Mouse (Mus musculus) neural tube, embryonic 12.5 days (tissue): ENCODE results near the gene Tbc1d10c. TPM values are rescaled to one million over a fixed set of nuclear protein-coding genes. Genes with fewer than 3 reads are reported as not detected.
A peak's percentile ranks its signal among the peaks of the same experiment; 100 is the strongest.

ENCODE experiments used
- ATAC-seq: fragments of 200-750 bp; cut with Nextera tagmentation; 2 replicates; pipeline ENCODE4 v1.8.0; 2017; ENCODE audit warnings: low read depth, mild to moderate bottlenecking, moderate TSS enrichment, moderate library complexity; ENCODE audit not compliant: low FRiP score
- H3K27ac ChIP-seq: fragments of 300-500 bp; sonication (generic); 2 replicates; pipeline ENCODE4 v1.5.1; 2016
- H3K27me3 ChIP-seq: fragments of 300-500 bp; sonication (generic); replicated peaks from 2 replicates; pipeline ENCODE4 v1.6.1; 2016; ENCODE audit warnings: mild to moderate bottlenecking
- H3K36me3 ChIP-seq: fragments of 300-500 bp; sonication (generic); 2 replicates; pipeline ENCODE4 v1.6.1; 2016; ENCODE audit warnings: mild to moderate bottlenecking
- H3K4me1 ChIP-seq: fragments of 300-500 bp; sonication (generic); 2 replicates; pipeline ENCODE4 v1.6.1; 2016
- H3K4me2 ChIP-seq: fragments of 300-500 bp; sonication (generic); replicated peaks from 2 replicates; pipeline ENCODE4 v1.6.1; 2016; ENCODE audit warnings: mild to moderate bottlenecking
- H3K4me3 ChIP-seq: fragments of 300-500 bp; sonication (generic); 2 replicates; pipeline ENCODE4 v1.5.1; 2016
- H3K9ac ChIP-seq: fragments of 300-500 bp; sonication (generic); 2 replicates; pipeline ENCODE4 v1.6.1; 2016; ENCODE audit warnings: mild to moderate bottlenecking
- H3K9me3 ChIP-seq: fragments of 300-500 bp; sonication (generic); 2 replicates; pipeline ENCODE4 v1.6.1; 2016; ENCODE audit warnings: mild to moderate bottlenecking
- WGBS: fragments of 180-500 bp; shearing (Covaris S2); methylation state at CpG from one replicate; pipeline ENCODE4 v1.1.7; 2016; 5-methylcytosine and 5-hydroxymethylcytosine counted together
- polyA plus RNA-seq: library from polyadenylated mRNA; unstranded; fragments of >200 nt; fragmentation: Nextera tagmentation; extraction: Ambion mirVana; gene quantifications from 2 replicates; pipeline ENCODE4 v1.2.1, GENCODE M21; 2016

Gene Tbc1d10c
- 1.1 and 1.4 TPM in 2 replicates for polyA plus RNA-seq

- no peaks in the 10 kb centered on the region for H3K9me3 ChIP-seq
- H3K4me2 ChIP-seq, result peak within 1 kb of the TSS; percentile 95
- peaks cover 15% of the 10 kb centered on the region for H3K4me1 ChIP-seq
- no peaks in the 10 kb centered on the region; the same call in 1 of the 2 replicates for H3K27me3 ChIP-seq
- peak within 1 kb of the TSS; percentile 73 for H3K27ac ChIP-seq
- peaks cover 28% of the 10 kb centered on the region for H3K36me3 ChIP-seq
- no peak for ATAC-seq
- H3K4me3 ChIP-seq, result peak within 1 kb of the TSS; percentile 96
- H3K9ac ChIP-seq, result peak within 1 kb of the TSS; percentile 98
- 67% methylated on average over 4 of the region's 4 CpGs for WGBS
Observed at GRCm38 (mm10) chr19:4190831-4191334, at the start of gene Tbc1d10c. Gene Tbc1d10c, minus strand, starts transcription at chr19:4191284.

- H3K4me1 ChIP-seq, result no peaks in the 10 kb centered on the region
- no peak overlapping the region for H3K4me3 ChIP-seq
- H3K4me2 ChIP-seq, result no peak overlapping the region
- no peak for ATAC-seq
- 65% methylated on average over 8 of the region's 8 CpGs for WGBS
- H3K36me3 ChIP-seq, result no peaks in the 10 kb centered on the region
- H3K9ac ChIP-seq, result no peak overlapping the region
- H3K27ac ChIP-seq, result no peak overlapping the region
- no peaks in the 10 kb centered on the region for H3K9me3 ChIP-seq
- H3K27me3 ChIP-seq, result 0 out of 2 replicates have a peak, but pooled peaks cover 3% of the 10 kb centered on the region
Observed at GRCm38 (mm10) chr19:4240247-4240668, 49.2 kb upstream of the Tbc1d10c start.

GRCm38 (mm10) chr19:4234548-4234947 is 43.5 kb upstream of the Tbc1d10c start:
- Histone ChIP-seq H3K27ac (no peak overlapping the region), H3K4me2 (no peak overlapping the region), H3K27me3 (peaks cover 6% of the 10 kb centered on the region; the same call in 1 of the 2 replicates), H3K9me3 (no peaks in the 10 kb centered on the region), H3K36me3 (no peaks in the 10 kb centered on the region), H3K4me3 (no peak overlapping the region), H3K4me1 (peaks cover 6% of the 10 kb centered on the region), H3K9ac (no peak overlapping the region)
- no peak for ATAC-seq
- 81% methylated on average over 4 of the region's 4 CpGs for WGBS

- H3K4me2 ChIP-seq, result peak overlapping the region; percentile 84
- no peak for ATAC-seq
- no peak overlapping the region for H3K27ac ChIP-seq
- H3K4me1 ChIP-seq, result peaks cover 6% of the 10 kb centered on the region
- no peaks in the 10 kb centered on the region for H3K9me3 ChIP-seq
- H3K27me3 ChIP-seq, result peaks cover 6% of the 10 kb centered on the region
- H3K4me3 ChIP-seq, result no peak overlapping the region
- 80% methylated on average over 7 of the region's 7 CpGs for WGBS
- H3K9ac ChIP-seq, result no peak overlapping the region
- H3K36me3 ChIP-seq, result no peaks in the 10 kb centered on the region
Observed at GRCm38 (mm10) chr19:4232651-4233050, 41.6 kb upstream of the Tbc1d10c start.

GRCm38 (mm10) chr19:4232186-4232572 is 41.1 kb upstream of the Tbc1d10c start:
- WGBS, result 53% methylated on average over 2 of the region's 2 CpGs
- H3K27me3 ChIP-seq, result peaks cover 6% of the 10 kb centered on the region
- peaks cover 6% of the 10 kb centered on the region for H3K4me1 ChIP-seq
- H3K9me3 ChIP-seq, result no peaks in the 10 kb centered on the region
- peak overlapping the region; percentile 84 for H3K4me2 ChIP-seq
- H3K36me3 ChIP-seq, result no peaks in the 10 kb centered on the region
- no peak for ATAC-seq
- H3K4me3 ChIP-seq, result peak overlapping the region; percentile 46
- H3K9ac ChIP-seq, result peak overlapping the region; percentile 68
- peak overlapping the region; percentile 15; the same call in 1 of the 2 replicates for H3K27ac ChIP-seq

- Histone ChIP-seq H3K4me1 (peaks cover 6% of the 10 kb centered on the region), H3K4me2 (peak within 1 kb of the TSS; percentile 84), H3K4me3 (peak within 1 kb of the TSS; percentile 46), H3K9ac (peak within 1 kb of the TSS; percentile 68), H3K36me3 (no peaks in the 10 kb centered on the region), H3K27ac (peak within 1 kb of the TSS; percentile 15; the same call in 1 of the 2 replicates), H3K9me3 (no peaks in the 10 kb centered on the region), H3K27me3 (peaks cover 6% of the 10 kb centered on the region)
- ATAC-seq, result peak; percentile 91
- WGBS, result 12% methylated on average over 26 of the region's 26 CpGs
Observed at GRCm38 (mm10) chr19:4231253-4232185, 40.4 kb upstream of the Tbc1d10c start, which contains the start of gene Pold4. Gene Pold4, plus strand, starts transcription at chr19:4231899.

GRCm38 (mm10) chr19:4230415-4230814 is 39.3 kb upstream of the Tbc1d10c start:
- Histone ChIP-seq H3K4me1 (peaks cover 6% of the 10 kb centered on the region), H3K9me3 (no peaks in the 10 kb centered on the region), H3K36me3 (no peaks in the 10 kb centered on the region), H3K27ac (no peak overlapping the region), H3K27me3 (peaks cover 9% of the 10 kb centered on the region), H3K4me3 (no peak overlapping the region), H3K4me2 (no peak overlapping the region), H3K9ac (no peak overlapping the region)
- WGBS, result 73% methylated on average over 8 of the region's 8 CpGs
- no peak for ATAC-seq

- H3K4me2 ChIP-seq, result no peak overlapping the region
- H3K4me1 ChIP-seq, result peaks cover 6% of the 10 kb centered on the region
- H3K9ac ChIP-seq, result peak overlapping the region; percentile 13; the same call in 1 of the 2 replicates
- no peak overlapping the region for H3K4me3 ChIP-seq
- H3K36me3 ChIP-seq, result no peaks in the 10 kb centered on the region
- 24% methylated on average over 9 of the region's 9 CpGs for WGBS
- no peak for ATAC-seq
- H3K9me3 ChIP-seq, result no peaks in the 10 kb centered on the region
- H3K27ac ChIP-seq, result no peak overlapping the region
- peaks cover 9% of the 10 kb centered on the region for H3K27me3 ChIP-seq
Observed at GRCm38 (mm10) chr19:4229451-4230076, 38.5 kb upstream of the Tbc1d10c start.

GRCm38 (mm10) chr19:4228891-4229290 is 37.8 kb upstream of the Tbc1d10c start:
- no peaks in the 10 kb centered on the region for H3K36me3 ChIP-seq
- H3K27me3 ChIP-seq, result peaks cover 9% of the 10 kb centered on the region
- H3K9me3 ChIP-seq, result no peaks in the 10 kb centered on the region
- H3K4me3 ChIP-seq, result no peak overlapping the region
- H3K4me1 ChIP-seq, result peaks cover 6% of the 10 kb centered on the region
- no peak overlapping the region for H3K27ac ChIP-seq
- ATAC-seq, result no peak
- 72% methylated on average over 4 of the region's 4 CpGs for WGBS
- no peak overlapping the region for H3K4me2 ChIP-seq
- no peak overlapping the region for H3K9ac ChIP-seq

GRCm38 (mm10) chr19:4227894-4228678 is 37.0 kb upstream of the Tbc1d10c start:
- Histone ChIP-seq H3K4me3 (no peak overlapping the region), H3K4me2 (no peak overlapping the region), H3K9me3 (no peaks in the 10 kb centered on the region), H3K27ac (no peak overlapping the region), H3K9ac (no peak overlapping the region), H3K27me3 (peaks cover 9% of the 10 kb centered on the region), H3K4me1 (peaks cover 6% of the 10 kb centered on the region), H3K36me3 (no peaks in the 10 kb centered on the region)
- no peak for ATAC-seq
- WGBS, result 20% methylated on average over 8 of the region's 8 CpGs

GRCm38 (mm10) chr19:4227446-4227845 is 36.4 kb upstream of the Tbc1d10c start:
- WGBS, result 71% methylated on average over 5 of the region's 5 CpGs
- H3K4me3 ChIP-seq, result no peak overlapping the region
- H3K36me3 ChIP-seq, result no peaks in the 10 kb centered on the region
- peaks cover 6% of the 10 kb centered on the region for H3K4me1 ChIP-seq
- H3K27me3 ChIP-seq, result peaks cover 9% of the 10 kb centered on the region
- H3K4me2 ChIP-seq, result no peak overlapping the region
- H3K27ac ChIP-seq, result no peak overlapping the region
- no peaks in the 10 kb centered on the region for H3K9me3 ChIP-seq
- H3K9ac ChIP-seq, result no peak overlapping the region
- ATAC-seq, result no peak
